Mouse (Mus musculus): ENCODE data around the gene Tfdp1.

Tfdp1 gene

GRCm38 (mm10) chr8:13353155-13353833 is 14.7 kb downstream of the Tfdp1 start:
- no peak for DNase-seq

GRCm38 (mm10) chr8:13353883-13354282 is 15.3 kb downstream of the Tfdp1 start:
- DNase-seq = no peak

GRCm38 (mm10) chr8:13356221-13356620 is 17.7 kb downstream of the Tfdp1 start:
- DNase-seq = no peak

- DNase-seq = no peak
Observed at GRCm38 (mm10) chr8:13356681-13357080, 18.1 kb downstream of the Tfdp1 start.

GRCm38 (mm10) chr8:13360213-13360612 is 21.7 kb downstream of the Tfdp1 start:
- no peak for DNase-seq

GRCm38 (mm10) chr8:13361865-13362264 is 23.3 kb downstream of the Tfdp1 start:
- no peak for DNase-seq

GRCm38 (mm10) chr8:13373151-13373662 is 34.7 kb downstream of the Tfdp1 start:
- no peak for DNase-seq

GRCm38 (mm10) chr8:13381630-13382029 is 43.1 kb downstream of the Tfdp1 start:
- DNase-seq = no peak

- no peak for DNase-seq
Observed at GRCm38 (mm10) chr8:13382536-13382935, 44.0 kb downstream of the Tfdp1 start.

GRCm38 (mm10) chr8:13382999-13383398 is 44.4 kb downstream of the Tfdp1 start:
- no peak for DNase-seq

- DNase-seq = no peak
Observed at GRCm38 (mm10) chr8:13386366-13386765, 47.8 kb downstream of the Tfdp1 start.

GRCm38 (mm10) chr8:13387728-13388127 is 49.2 kb downstream of the Tfdp1 start:
- DNase-seq = no peak

GRCm38 (mm10) chr8:13388744-13389143 is 50.2 kb downstream of the Tfdp1 start:
- no peak for DNase-seq

- no peak for DNase-seq
Observed at GRCm38 (mm10) chr8:13393869-13394268, 55.3 kb downstream of the Tfdp1 start.

- no peak for DNase-seq
Observed at GRCm38 (mm10) chr8:13396725-13397124, 58.2 kb downstream of the Tfdp1 start, which contains the start of gene Atp4b. Atp4b (minus strand) TSS chr8:13396825.

GRCm38 (mm10) chr8:13403517-13403916 is 65.0 kb downstream of the Tfdp1 start:
- DNase-seq = no peak

- no peak for DNase-seq
Observed at GRCm38 (mm10) chr8:13404666-13405131, 66.1 kb downstream of the Tfdp1 start, which contains the start of gene Grk1. Grk1 (plus strand) TSS chr8:13405081.

- DNase-seq = no peak
Observed at GRCm38 (mm10) chr8:13406011-13406410, 67.5 kb downstream of the Tfdp1 start.

GRCm38 (mm10) chr8:13411597-13411996 is 73.0 kb downstream of the Tfdp1 start:
- DNase-seq = peak; percentile 60 to 80

- DNase-seq = peak; percentile 32 to 80
Observed at GRCm38 (mm10) chr8:13412891-13413558, 74.5 kb downstream of the Tfdp1 start.

GRCm38 (mm10) chr8:13413823-13414390 is 75.4 kb downstream of the Tfdp1 start:
- no peak for DNase-seq

GRCm38 (mm10) chr8:13415879-13416278 is 77.3 kb downstream of the Tfdp1 start:
- no peak for DNase-seq

- no peak for DNase-seq
Observed at GRCm38 (mm10) chr8:13419111-13419639, 80.6 kb downstream of the Tfdp1 start.

Measured in kidney, postnatal 36 days (tissue).